Mouse (Mus musculus): ENCODE measurements around the gene Slc45a2.

GRCm38 (mm10) chr15:11030188-11030587, 29.7 kb downstream of the Slc45a2 start:
- TF ChIP-seq CTCF (IDR thresholded peaks at IDR 0.05; ENCODE audit: insufficient read depth, low read depth, low read length) (no peak), POLR2A (IDR thresholded peaks at IDR 0.05; ENCODE audit: insufficient read depth, low read depth, low read length) (no peak)

All from olfactory bulb, adult 2 months (tissue).